Mouse (Mus musculus): ENCODE data around the gene Eme1. TPM values are rescaled to one million over a fixed set of nuclear protein-coding genes. Genes with fewer than 3 reads are reported as not detected.

Eme1 gene
- 46.1 and 57.3 TPM in 2 replicates for total RNA-seq (2012; rRNA removed)

DNA sequence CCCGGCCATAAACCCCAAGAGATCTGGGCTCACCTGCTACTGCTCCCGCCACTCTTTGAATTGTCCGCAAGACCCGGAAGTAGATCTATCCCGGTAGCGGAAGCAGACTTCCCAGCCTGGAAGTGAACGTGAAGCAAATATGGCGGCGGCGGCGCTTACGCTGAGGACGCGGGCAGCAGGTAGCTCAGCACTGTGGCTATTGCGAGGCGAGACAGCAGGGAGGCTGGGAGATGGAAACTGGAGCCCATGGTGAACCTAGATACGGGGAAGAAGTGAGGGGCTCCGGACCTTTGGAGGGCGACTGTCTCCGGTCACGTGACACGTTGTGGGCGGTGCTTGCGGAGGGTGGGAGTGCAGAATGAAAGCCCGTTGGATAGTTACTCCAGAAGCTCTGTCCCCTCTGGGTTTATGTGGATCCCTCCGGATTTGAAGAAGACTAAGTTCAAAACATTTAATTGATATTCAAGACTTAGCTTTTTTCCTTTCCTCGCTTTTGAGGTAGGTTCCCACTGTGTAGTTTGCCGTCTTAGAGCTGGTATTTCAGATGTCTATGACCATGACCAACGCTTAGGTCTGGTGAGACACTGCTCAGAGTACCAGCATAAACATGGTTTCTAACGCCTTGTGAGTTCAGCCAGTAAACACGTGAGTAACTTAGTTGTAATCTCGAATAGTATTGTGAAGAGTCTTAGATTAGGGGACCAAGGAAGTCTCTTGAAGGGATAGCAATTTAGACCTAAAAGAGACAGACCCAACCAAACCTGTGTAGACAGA lies at the start of gene Eme1, which contains the start of gene Mrpl27:
Gene Eme1 (minus strand): TSS at position 302 of the 774 bp plus-strand sequence.
Gene Mrpl27 (plus strand): TSS at position 105 of the 774 bp plus-strand sequence.
- Histone ChIP-seq H3K36me3 (ENCODE audit: control insufficient read depth, insufficient read depth, low read length, poor library complexity, severe bottlenecking) (peaks cover 19% of the 10 kb centered on the region), H3K4me3 (ENCODE audit: insufficient read depth in 1 of 2, low read depth in 1 of 2, low read length in 2 of 2, poor library complexity in 1 of 2, severe bottlenecking in 1 of 2) (peak within 1 kb of the TSS; percentile 78 to 94), H3K9me3 (ENCODE audit: control insufficient read depth, insufficient read depth, low read depth, low read length) (no peaks in the 10 kb centered on the region), H3K4me1 (ENCODE audit: control insufficient read depth in 2 of 2, insufficient read depth in 2 of 2, low read length in 2 of 2, poor library complexity in 1 of 2) (peaks cover 0 to 6% of the 10 kb centered on the region in 2 experiments; a peak in 1 of 4 replicates), H3K9ac (ENCODE audit: insufficient read depth, low read depth, low read length, poor library complexity, severe bottlenecking) (peak within 1 kb of the TSS; percentile 98), H3K27ac (ENCODE audit: insufficient read depth, low read depth, low read length, poor library complexity, severe bottlenecking) (peak within 1 kb of the TSS; percentile 98)
- peak; percentile 70 for DNase-seq (ENCODE audit: low read depth, low spot score)
- TF ChIP-seq MAFK (IDR thresholded peaks at IDR 0.05; ENCODE audit: insufficient read depth, low read depth, low read length), result no peak
- peak; percentile 70; the same call in 1 of the 2 replicates for TF ChIP-seq HCFC1 (IDR thresholded peaks at IDR 0.05; ENCODE audit: borderline replicate concordance, insufficient read depth, low read length)
- TF ChIP-seq ZNF384 (IDR thresholded peaks at IDR 0.05; ENCODE audit: low read depth, low read length), result no peak
- TF ChIP-seq ZC3H11A (IDR thresholded peaks at IDR 0.05; ENCODE audit: borderline replicate concordance, low read depth, low read length), result no peak
- no peak; the same call in 1 of the 2 replicates for TF ChIP-seq CHD2 (IDR thresholded peaks at IDR 0.05; ENCODE audit: low read depth, low read length)
- in situ Hi-C loops (cut with MboI; ENCODE audit: low sequenced_read_pairs in 2 of 2, unreplicated experiment in 2 of 2), result no loop called here

DNA sequence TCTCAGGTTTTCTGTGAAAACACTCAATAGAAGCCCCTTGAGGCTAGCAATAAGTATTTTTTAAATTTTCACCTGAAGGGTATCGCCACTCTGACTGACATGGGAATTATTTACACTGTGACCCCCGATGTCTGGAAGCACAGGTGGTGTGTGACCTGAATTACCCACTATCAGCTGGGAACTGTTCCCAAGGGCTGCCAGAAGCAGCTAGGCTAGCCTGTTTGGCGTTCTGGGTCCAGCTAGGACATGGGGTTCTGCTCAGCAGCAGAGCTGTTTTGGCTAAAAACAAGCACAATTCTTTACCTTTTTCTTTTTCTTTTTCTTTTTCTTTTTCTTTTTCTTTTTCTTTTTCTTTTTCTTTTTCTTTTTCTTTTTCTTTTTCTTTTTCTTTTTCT lies 48.4 kb upstream of the Eme1 start:
- Histone ChIP-seq H3K27ac (ENCODE audit: insufficient read depth, low read depth, low read length, poor library complexity, severe bottlenecking) (no peak overlapping the region), H3K4me1 (ENCODE audit: control insufficient read depth in 2 of 2, insufficient read depth in 2 of 2, low read length in 2 of 2, poor library complexity in 1 of 2) (peaks cover 0 to 12% of the 10 kb centered on the region in 2 experiments; a peak in 2 of 4 replicates), H3K9ac (ENCODE audit: insufficient read depth, low read depth, low read length, poor library complexity, severe bottlenecking) (no peak overlapping the region), H3K9me3 (ENCODE audit: control insufficient read depth, insufficient read depth, low read depth, low read length) (no peaks in the 10 kb centered on the region), H3K36me3 (ENCODE audit: control insufficient read depth, insufficient read depth, low read length, poor library complexity, severe bottlenecking) (no peaks in the 10 kb centered on the region), H3K4me3 (ENCODE audit: insufficient read depth in 1 of 2, low read depth in 1 of 2, low read length in 2 of 2, poor library complexity in 1 of 2, severe bottlenecking in 1 of 2) (no peak overlapping the region)
- DNase-seq (ENCODE audit: low read depth, low spot score), result no peak
- in situ Hi-C loops (cut with MboI; ENCODE audit: low sequenced_read_pairs in 2 of 2, unreplicated experiment in 2 of 2), result no loop called here
- no peak for TF ChIP-seq HCFC1 (IDR thresholded peaks at IDR 0.05; ENCODE audit: borderline replicate concordance, insufficient read depth, low read length)
- no peak for TF ChIP-seq MAFK (IDR thresholded peaks at IDR 0.05; ENCODE audit: insufficient read depth, low read depth, low read length)
- TF ChIP-seq ZNF384 (IDR thresholded peaks at IDR 0.05; ENCODE audit: low read depth, low read length), result no peak

DNA sequence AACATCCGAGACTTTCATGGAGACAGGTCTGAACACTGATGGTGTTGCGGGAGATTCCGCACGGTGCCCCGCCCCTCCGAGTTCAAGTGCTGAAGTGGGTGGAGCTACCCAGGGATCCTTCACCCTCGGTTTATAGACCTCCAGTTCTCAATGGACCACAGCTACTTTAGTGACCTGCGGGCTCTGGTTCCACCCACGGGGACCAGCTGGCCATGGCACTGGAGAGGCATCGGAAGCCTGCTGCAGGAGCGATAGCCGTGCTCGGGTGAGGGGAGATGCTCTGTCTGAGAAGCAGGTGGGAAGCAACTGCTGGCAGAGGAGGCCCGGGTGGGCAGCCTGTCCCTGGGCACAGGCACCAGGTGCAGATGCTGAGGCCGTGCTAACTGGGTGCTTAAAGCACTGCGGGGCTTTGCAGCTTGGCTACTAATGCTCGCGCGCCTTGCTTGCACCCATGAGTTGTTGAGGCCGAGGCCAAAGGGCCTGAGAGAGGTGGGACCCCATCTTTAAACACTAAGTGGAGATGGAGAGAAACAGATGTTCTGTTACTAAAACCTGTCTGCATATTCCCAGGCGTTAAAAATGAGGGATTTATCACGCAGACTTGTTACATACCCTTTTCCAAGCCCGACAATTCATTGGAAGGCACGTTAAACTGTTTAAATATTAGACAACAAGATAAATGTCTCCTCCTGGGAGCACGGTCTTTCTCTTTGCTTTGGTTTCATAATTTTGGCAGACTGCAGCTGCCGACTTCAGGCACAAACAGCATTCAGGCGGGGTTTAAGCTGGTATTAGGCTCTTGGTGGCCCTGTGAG lies 47.8 kb upstream of the Eme1 start:
- TF ChIP-seq CHD2 (IDR thresholded peaks at IDR 0.05; ENCODE audit: low read depth, low read length), result no peak
- TF ChIP-seq ZC3H11A (IDR thresholded peaks at IDR 0.05; ENCODE audit: borderline replicate concordance, low read depth, low read length), result no peak
- TF ChIP-seq HCFC1 (IDR thresholded peaks at IDR 0.05; ENCODE audit: borderline replicate concordance, insufficient read depth, low read length), result no peak
- no peak for TF ChIP-seq MAFK (IDR thresholded peaks at IDR 0.05; ENCODE audit: insufficient read depth, low read depth, low read length)
- TF ChIP-seq ZNF384 (IDR thresholded peaks at IDR 0.05; ENCODE audit: low read depth, low read length), result no peak
- H3K27ac ChIP-seq (ENCODE audit: insufficient read depth, low read depth, low read length, poor library complexity, severe bottlenecking), result no peak overlapping the region
- H3K9me3 ChIP-seq (ENCODE audit: control insufficient read depth, insufficient read depth, low read depth, low read length), result no peaks in the 10 kb centered on the region
- peaks cover 0 to 12% of the 10 kb centered on the region in 2 experiments; a peak in 2 of 4 replicates for H3K4me1 ChIP-seq (ENCODE audit: control insufficient read depth in 2 of 2, insufficient read depth in 2 of 2, low read length in 2 of 2, poor library complexity in 1 of 2)
- no peaks in the 10 kb centered on the region for H3K36me3 ChIP-seq (ENCODE audit: control insufficient read depth, insufficient read depth, low read length, poor library complexity, severe bottlenecking)
- no peak for DNase-seq (ENCODE audit: low read depth, low spot score)
- no peak overlapping the region for H3K9ac ChIP-seq (ENCODE audit: insufficient read depth, low read depth, low read length, poor library complexity, severe bottlenecking)
- 0 out of 4 replicates have a peak overlapping the region, but pooled peaks of 1 of the 2 experiments have one; percentile 1 for H3K4me3 ChIP-seq (ENCODE audit: insufficient read depth in 1 of 2, low read depth in 1 of 2, low read length in 2 of 2, poor library complexity in 1 of 2, severe bottlenecking in 1 of 2)
- in situ Hi-C loops (cut with MboI; ENCODE audit: low sequenced_read_pairs in 2 of 2, unreplicated experiment in 2 of 2), result no loop called here

DNA sequence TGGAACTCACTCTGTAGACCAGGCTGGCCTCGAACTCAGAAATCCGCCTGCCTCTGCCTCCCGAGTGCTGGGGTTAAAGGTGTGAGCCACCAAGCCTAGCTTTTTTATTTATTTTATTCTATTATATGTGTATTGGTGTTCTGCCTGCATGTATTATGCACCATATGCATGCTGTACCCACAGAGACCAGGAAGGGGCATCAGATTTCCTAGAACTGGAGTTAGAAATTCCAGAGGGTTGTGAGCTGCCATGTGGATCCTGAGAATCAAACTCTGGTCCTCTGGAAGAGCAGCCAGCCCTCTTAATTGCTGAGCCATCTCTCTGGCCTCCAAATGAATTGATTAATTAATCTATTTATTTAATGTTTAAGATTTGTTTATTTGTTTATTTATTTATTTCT lies 45.6 kb upstream of the Eme1 start:
- peak; percentile 84 for DNase-seq (ENCODE audit: low read depth, low spot score)
- Histone ChIP-seq H3K4me1 (ENCODE audit: control insufficient read depth in 2 of 2, insufficient read depth in 2 of 2, low read length in 2 of 2, poor library complexity in 1 of 2) (peaks cover 0 to 12% of the 10 kb centered on the region in 2 experiments; a peak in 2 of 4 replicates), H3K27ac (ENCODE audit: insufficient read depth, low read depth, low read length, poor library complexity, severe bottlenecking) (no peak overlapping the region), H3K36me3 (ENCODE audit: control insufficient read depth, insufficient read depth, low read length, poor library complexity, severe bottlenecking) (no peaks in the 10 kb centered on the region), H3K9me3 (ENCODE audit: control insufficient read depth, insufficient read depth, low read depth, low read length) (no peaks in the 10 kb centered on the region), H3K9ac (ENCODE audit: insufficient read depth, low read depth, low read length, poor library complexity, severe bottlenecking) (no peak overlapping the region), H3K4me3 (ENCODE audit: insufficient read depth in 1 of 2, low read depth in 1 of 2, low read length in 2 of 2, poor library complexity in 1 of 2, severe bottlenecking in 1 of 2) (no peak overlapping the region)
- in situ Hi-C loops (cut with MboI; ENCODE audit: low sequenced_read_pairs in 2 of 2, unreplicated experiment in 2 of 2), result no loop called here
- TF ChIP-seq HCFC1 (IDR thresholded peaks at IDR 0.05; ENCODE audit: borderline replicate concordance, insufficient read depth, low read length) (no peak), MAFK (IDR thresholded peaks at IDR 0.05; ENCODE audit: insufficient read depth, low read depth, low read length) (no peak)
